Mouse (Mus musculus) CH12.LX (cell line): Measurements from ENCODE around the gene Gm8994. TPM values are rescaled to one million over a fixed set of nuclear protein-coding genes. Genes with fewer than 3 reads are reported as not detected.

Experiments
- DNase-seq: peaks from one replicate; pipeline ENCODE4 v3.0.0-alpha.2; 2013; ENCODE audit errors: extremely low read depth
- H3K27ac ChIP-seq: 2 replicates; pipeline ENCODE4 v1.5.1; 2012; ENCODE audit warnings: low read depth, mild to moderate bottlenecking, control low read depth, moderate library complexity; ENCODE audit not compliant: insufficient read depth
- H3K27me3 ChIP-seq: replicated peaks from 2 replicates; pipeline ENCODE3; 2012; ENCODE audit warnings: inconsistent platforms
- H3K36me3 ChIP-seq, 2 experiments: replicated peaks in 1 of 2; 2 replicates each; pipeline versions ENCODE3 to v1.6.1; 2012; ENCODE audit warnings: inconsistent platforms in 1 of 2, low read length in 1 of 2, mild to moderate bottlenecking in 1 of 2, mixed read lengths in 1 of 2, moderate library complexity in 1 of 2; ENCODE audit not compliant: control insufficient read depth in 1 of 2, insufficient read depth in 1 of 2
- H3K4me1 ChIP-seq, 2 experiments: 2 replicates each; pipeline ENCODE4 v1.6.1; 2012; ENCODE audit warnings: inconsistent platforms in 1 of 2, moderate library complexity in 1 of 2; ENCODE audit not compliant: insufficient read depth in 2 of 2, control insufficient read depth in 1 of 2
- H3K4me2 ChIP-seq: 2 replicates; pipeline ENCODE4 v1.6.1; 2012; ENCODE audit warnings: low read depth, mild to moderate bottlenecking, control low read depth; ENCODE audit not compliant: poor library complexity, insufficient read depth, severe bottlenecking
- H3K4me3 ChIP-seq, 3 experiments: fragments of 150-350 bp in 1 of 3; sonication (generic) in 1 of 3; replicated peaks in 1 of 3; 2 replicates each; pipeline versions ENCODE3 to v1.5.1; 2011 to 2012; ENCODE audit warnings: low read depth in 2 of 3, low read length in 2 of 3, mild to moderate bottlenecking in 2 of 3, moderate library complexity in 2 of 3, control low read depth in 1 of 3, improper control_type of control experiment in 1 of 3, inconsistent platforms in 1 of 3, mixed read lengths in 1 of 3; ENCODE audit not compliant: poor library complexity in 1 of 3
- H3K79me2 ChIP-seq: replicated peaks from 2 replicates; pipeline ENCODE4 v1.6.1; 2012; ENCODE audit warnings: mild to moderate bottlenecking, moderate library complexity; ENCODE audit not compliant: control insufficient read depth, poor library complexity, insufficient read depth, severe bottlenecking; ENCODE audit errors: extremely low read depth
- H3K9ac ChIP-seq: 2 replicates; pipeline ENCODE4 v1.6.1; 2012; ENCODE audit warnings: low read depth, mild to moderate bottlenecking, control low read depth, moderate library complexity; ENCODE audit not compliant: insufficient read depth
- H3K9me3 ChIP-seq: replicated peaks from 2 replicates; pipeline ENCODE3; 2012; ENCODE audit warnings: low read length, inconsistent platforms, mixed read lengths
- CHD2 ChIP-seq: IDR thresholded peaks from 2 replicates; pipeline ENCODE4 v1.6.1; 2011; ENCODE audit warnings: low read length, improper control_type of control experiment
- CTCF ChIP-seq, 2 experiments: IDR thresholded peaks in 1 of 2; conservative IDR thresholded peaks in 1 of 2; 2 replicates each; pipeline ENCODE4 v1.5.1; 2011 to 2012; ENCODE audit warnings: low read depth in 2 of 2, low read length in 2 of 2, improper control_type of control experiment in 1 of 2, inconsistent platforms in 1 of 2, mild to moderate bottlenecking in 1 of 2, moderate library complexity in 1 of 2
- E2F4 ChIP-seq: IDR thresholded peaks from 2 replicates; pipeline ENCODE4 v1.6.1; 2011; ENCODE audit warnings: low read depth, low read length, improper control_type of control experiment; ENCODE audit not compliant: insufficient replicate concordance
- ELF1 ChIP-seq: IDR thresholded peaks from 2 replicates; pipeline ENCODE4 v1.6.1; 2014; ENCODE audit warnings: low read depth, mild to moderate bottlenecking, inconsistent platforms, low read length, improper control_type of control experiment
- ETS1 ChIP-seq: conservative IDR thresholded peaks from 2 replicates; pipeline ENCODE4 v1.6.1; 2012; ENCODE audit warnings: low read depth, mild to moderate bottlenecking, inconsistent platforms, low read length, improper control_type of control experiment, moderate library complexity
- GABPA ChIP-seq: IDR thresholded peaks from 2 replicates; pipeline ENCODE4 v1.6.1; 2012; ENCODE audit warnings: low read depth, low read length, improper control_type of control experiment, inconsistent platforms; ENCODE audit not compliant: insufficient replicate concordance
- HCFC1 ChIP-seq: IDR thresholded peaks from 2 replicates; pipeline ENCODE4 v1.6.1; 2012; ENCODE audit warnings: low read depth, mild to moderate bottlenecking, inconsistent platforms, low read length, improper control_type of control experiment
- JUN ChIP-seq: IDR thresholded peaks from 2 replicates; pipeline ENCODE4 v1.6.1; 2011; ENCODE audit warnings: low read depth, mild to moderate bottlenecking, low read length, improper control_type of control experiment, moderate library complexity; ENCODE audit not compliant: insufficient read depth
- JUND ChIP-seq: conservative IDR thresholded peaks from 2 replicates; pipeline ENCODE4 v1.6.1; 2011; ENCODE audit warnings: low read depth, low read length, improper control_type of control experiment
- KAT2A ChIP-seq: IDR thresholded peaks from 2 replicates; pipeline ENCODE4 v1.6.1; 2012; ENCODE audit warnings: low read length, improper control_type of control experiment, inconsistent platforms; ENCODE audit not compliant: insufficient replicate concordance
- MAZ ChIP-seq: IDR thresholded peaks from 2 replicates; pipeline ENCODE4 v1.6.1; 2012; ENCODE audit warnings: low read depth, mild to moderate bottlenecking, inconsistent platforms, low read length, improper control_type of control experiment, moderate library complexity
- MEF2A ChIP-seq: IDR thresholded peaks from 2 replicates; pipeline ENCODE4 v1.6.1; 2014; ENCODE audit warnings: low read depth, mild to moderate bottlenecking, inconsistent platforms, low read length, improper control_type of control experiment, borderline replicate concordance
- MYC ChIP-seq: IDR thresholded peaks from 2 replicates; pipeline ENCODE4 v1.6.1; 2011; ENCODE audit warnings: low read depth, mild to moderate bottlenecking, improper control_type of control experiment, low read length
- NELFE ChIP-seq: IDR thresholded peaks from 2 replicates; pipeline ENCODE4 v1.6.1; 2011; ENCODE audit warnings: low read depth, low read length, improper control_type of control experiment
- NRF1 ChIP-seq: IDR thresholded peaks from 2 replicates; pipeline ENCODE4 v1.6.1; 2014; ENCODE audit warnings: low read depth, mild to moderate bottlenecking, inconsistent platforms, low read length, improper control_type of control experiment, moderate library complexity
- POLR2A ChIP-seq: IDR thresholded peaks from 2 replicates; pipeline ENCODE4 v1.6.1; 2011; ENCODE audit warnings: low read depth, mild to moderate bottlenecking, improper control_type of control experiment, low read length
- RAD21 ChIP-seq: IDR thresholded peaks from 2 replicates; pipeline ENCODE4 v1.6.1; 2011; ENCODE audit warnings: low read depth, mild to moderate bottlenecking, low read length, improper control_type of control experiment, moderate library complexity
- SIN3A ChIP-seq: IDR thresholded peaks from 2 replicates; pipeline ENCODE4 v1.6.1; 2012; ENCODE audit warnings: low read length, improper control_type of control experiment, inconsistent platforms
- SMC3 ChIP-seq: IDR thresholded peaks from 2 replicates; pipeline ENCODE4 v1.6.1; 2011; ENCODE audit warnings: low read depth, low read length, improper control_type of control experiment
- TCF12 ChIP-seq: IDR thresholded peaks from 2 replicates; pipeline ENCODE4 v1.6.1; 2014; ENCODE audit warnings: low read depth, mild to moderate bottlenecking, inconsistent platforms, low read length, improper control_type of control experiment
- UBTF ChIP-seq: IDR thresholded peaks from 2 replicates; pipeline ENCODE4 v1.6.1; 2012; ENCODE audit warnings: low read depth, mild to moderate bottlenecking, inconsistent platforms, low read length, improper control_type of control experiment, moderate library complexity
- USF1 ChIP-seq: IDR thresholded peaks from 2 replicates; pipeline ENCODE4 v1.6.1; 2014; ENCODE audit warnings: low read depth, mild to moderate bottlenecking, inconsistent platforms, low read length, improper control_type of control experiment
- ZC3H11A ChIP-seq: IDR thresholded peaks from 2 replicates; pipeline ENCODE4 v1.6.1; 2012; ENCODE audit warnings: low read depth, mild to moderate bottlenecking, inconsistent platforms, low read length, improper control_type of control experiment
- ZKSCAN1 ChIP-seq: IDR thresholded peaks from 2 replicates; pipeline ENCODE4 v1.6.1; 2012; ENCODE audit warnings: low read depth, inconsistent platforms, low read length, improper control_type of control experiment, borderline replicate concordance
- ZMIZ1 ChIP-seq: IDR thresholded peaks from 2 replicates; pipeline ENCODE4 v1.6.1; 2012; ENCODE audit warnings: low read depth, mild to moderate bottlenecking, inconsistent platforms, low read length, improper control_type of control experiment
- ZNF384 ChIP-seq: IDR thresholded peaks from 2 replicates; pipeline ENCODE4 v1.6.1; 2012; ENCODE audit warnings: low read depth, low read length, improper control_type of control experiment, inconsistent platforms
- dilution Hi-C: fragments of 300-500 bp; cut with MboI; formaldehyde crosslinking; loops from 2 replicates; pipeline ENCODE4 v1.14.3; 2020; ENCODE audit warnings: low sequenced_read_pairs; ENCODE audit not compliant: extremely low pct_unique_long_range_greater_than_20kb, extremely low pct_ligation_motif_present
- in situ Hi-C: fragments of 300-500 bp; cut with MboI; formaldehyde crosslinking; loops from 3 replicates; pipeline ENCODE4 v1.14.3; 2019; ENCODE audit warnings: low sequenced_read_pairs, low pct_ligation_motif_present, low pct_unique_long_range_greater_than_20kb, mixed read lengths
- polyA plus RNA-seq: library from polyadenylated mRNA; unstranded; fragments of >175 nt; gene quantifications from 2 replicates; pipeline ENCODE4 v1.2.1, GENCODE M21; 2012; ENCODE audit warnings: low read depth; ENCODE audit not compliant: insufficient read length
- total RNA-seq, 2 experiments: library from RNA; depleted of rRNA; stranded (reverse); fragments of 300-350 nt in 1 of 2; fragments of >200 nt in 1 of 2; gene quantifications; 2 replicates each; pipeline ENCODE4 v1.2.3; 2012 to 2014

Gm8994 gene
- total and polyA plus RNA-seq, 3 experiments: not detected

GRCm38 (mm10) chr6:136295821-136296220 is 31.5 kb upstream of the Gm8994 start:
- Histone ChIP-seq H3K27me3 (peaks cover 3% of the 10 kb centered on the region), H3K4me2 (no peak overlapping the region)
- no peak for DNase-seq
- TF ChIP-seq CTCF (conservative IDR thresholded peaks at IDR 0.05 in 1 of 2, IDR thresholded peaks at IDR 0.05 in 1 of 2; ENCODE audit: low read depth in 2 of 2, low read length in 2 of 2) (0 out of 4 replicates have a peak, but pooled peaks of 1 of the 2 experiments have one; percentile 1), KAT2A (no peak)
- TF ChIP-seq, all 38 proteins: peak for 1
- Histone ChIP-seq H3K36me3 (no peaks in the 10 kb centered on the region), H3K9me3 (peaks cover 4% of the 10 kb centered on the region), H3K4me1 (no peaks in the 10 kb centered on the region), H3K9ac (no peak overlapping the region), H3K79me2 (no peaks in the 10 kb centered on the region), H3K27ac (no peak overlapping the region), H3K4me3 (no peak overlapping the region)
- dilution Hi-C loops: no loop called here
- in situ Hi-C loops: no loop called here

GRCm38 (mm10) chr6:136296251-136296650 is 31.1 kb upstream of the Gm8994 start:
- Histone ChIP-seq H3K4me1 (no peaks in the 10 kb centered on the region), H3K4me2 (no peak overlapping the region), H3K27ac (no peak overlapping the region), H3K79me2 (no peaks in the 10 kb centered on the region), H3K36me3 (no peaks in the 10 kb centered on the region), H3K9me3 (peaks cover 4% of the 10 kb centered on the region), H3K9ac (no peak overlapping the region), H3K4me3 (no peak overlapping the region), H3K27me3 (peaks cover 3% of the 10 kb centered on the region)
- DNase-seq: no peak
- in situ Hi-C loops (no loop called here), dilution Hi-C loops (no loop called here)
- TF ChIP-seq E2F4 (no peak), SIN3A (no peak), RAD21 (no peak), MAZ (no peak), NRF1 (no peak), USF1 (no peak), SMC3 (no peak), ELF1 (no peak), JUN (no peak), JUND (no peak), ZNF384 (no peak), HCFC1 (no peak)

- no peak overlapping the region for H3K4me3 ChIP-seq
- in situ Hi-C loops: no loop called here
- no peaks in the 10 kb centered on the region for H3K27me3 ChIP-seq
These were observed 23.8 kb upstream of the Gm8994 start for GRCm38 (mm10) chr6:136303514-136303913.

More at GRCm38 (mm10) chr6:136303514-136303913, 23.8 kb upstream of the Gm8994 start:
- Histone ChIP-seq H3K79me2 (no peaks in the 10 kb centered on the region), H3K36me3 (no peaks in the 10 kb centered on the region), H3K4me1 (0 out of 4 replicates have a peak, but pooled peaks cover 0 to 4% of the 10 kb centered on the region in 2 experiments), H3K27ac (no peak overlapping the region), H3K9me3 (no peaks in the 10 kb centered on the region), H3K4me2 (no peak overlapping the region), H3K9ac (no peak overlapping the region)
- no peak for DNase-seq
- dilution Hi-C loops: no loop called here
- TF ChIP-seq MYC (no peak), ZC3H11A (no peak), SMC3 (no peak), ZMIZ1 (no peak), USF1 (no peak), GABPA (no peak), ETS1 (no peak), UBTF (no peak), MEF2A (no peak), TCF12 (no peak), ZKSCAN1 (no peak), CTCF (conservative IDR thresholded peaks at IDR 0.05 in 1 of 2, IDR thresholded peaks at IDR 0.05 in 1 of 2; ENCODE audit: low read depth in 2 of 2, low read length in 2 of 2) (no peak), ZNF384 (no peak), HCFC1 (no peak), POLR2A (no peak), SIN3A (no peak), MAZ (no peak), NELFE (no peak), CHD2 (no peak)
